Mouse (Mus musculus) adrenal gland, postnatal 10 days (tissue): ENCODE results near the gene Pla2g4f. TPM values are rescaled to one million over a fixed set of nuclear protein-coding genes. Genes with fewer than 3 reads are reported as not detected.

ENCODE experiments used
- DNase-seq: peaks from one replicate; pipeline ENCODE4 v3.0.0; 2021; ENCODE audit warnings: mixed read lengths
- long read RNA-seq, 2 experiments: library from polyadenylated mRNA; stranded (forward); transcript quantifications; one replicate each; pipeline ENCODE4 v2.0.0; 2021
- total RNA-seq, 2 experiments: library from RNA; stranded (reverse); gene quantifications; 2 replicates each; pipeline ENCODE4 v1.2.3; 2021

The Pla2g4f gene
- total RNA-seq: under 1 TPM in 1 of 2 experiments, not detected in 1; 0.12 TPM
- long read RNA-seq, experiment 1, partial matches to known transcripts: 0 of 1 reads
- long read RNA-seq, experiment 1, other reads (novel, unspliced or antisense): 1 of 1 reads
- long read RNA-seq, experiment 2: 0 reads

- DNase-seq: peak; percentile 31
These were observed at the start of gene Pla2g4f for GRCm38 (mm10) chr2:120313976-120314375. Gene Pla2g4f, minus strand, starts transcription at chr2:120314165.

GRCm38 (mm10) chr2:120360425-120360824 is 46.5 kb upstream of the Pla2g4f start:
- no peak for DNase-seq

GRCm38 (mm10) chr2:120352682-120353646 is 39.0 kb upstream of the Pla2g4f start, which contains the start of gene Vps39:
Gene Vps39, minus strand, starts transcription at chr2:120353137.
- DNase-seq: peak; percentile 92

GRCm38 (mm10) chr2:120351321-120351720 is 37.4 kb upstream of the Pla2g4f start:
- DNase-seq: no peak

- peak; percentile 8 for DNase-seq
These were observed 34.2 kb upstream of the Pla2g4f start for GRCm38 (mm10) chr2:120348120-120348519.

- DNase-seq: no peak
These were observed 27.8 kb upstream of the Pla2g4f start for GRCm38 (mm10) chr2:120341741-120342140.

- no peak for DNase-seq
These were observed 23.9 kb upstream of the Pla2g4f start for GRCm38 (mm10) chr2:120337886-120338285.

- no peak for DNase-seq
These were observed 17.6 kb upstream of the Pla2g4f start for GRCm38 (mm10) chr2:120331575-120331974.

GRCm38 (mm10) chr2:120315077-120315476 is 1.1 kb upstream of the Pla2g4f start:
- no peak for DNase-seq

GRCm38 (mm10) chr2:120314487-120314886 is 522 bp upstream of the Pla2g4f start:
- no peak for DNase-seq

GRCm38 (mm10) chr2:120312276-120312825 is 1.6 kb downstream of the Pla2g4f start:
- no peak for DNase-seq

- no peak for DNase-seq
These were observed 9.9 kb downstream of the Pla2g4f start for GRCm38 (mm10) chr2:120304113-120304512.

GRCm38 (mm10) chr2:120301076-120301475 is 12.9 kb downstream of the Pla2g4f start:
- no peak for DNase-seq

GRCm38 (mm10) chr2:120299866-120300265 is 14.1 kb downstream of the Pla2g4f start:
- DNase-seq: no peak

GRCm38 (mm10) chr2:120296160-120296559 is 17.8 kb downstream of the Pla2g4f start:
- DNase-seq: no peak

- DNase-seq: peak; percentile 31
These were observed 22.4 kb downstream of the Pla2g4f start for GRCm38 (mm10) chr2:120291471-120292078.

- no peak for DNase-seq
These were observed 25.0 kb downstream of the Pla2g4f start, which contains the start of gene Pla2g4d for GRCm38 (mm10) chr2:120288995-120289394. Gene Pla2g4d, minus strand, starts transcription at chr2:120289197.

GRCm38 (mm10) chr2:120288401-120288800 is 25.6 kb downstream of the Pla2g4f start:
- no peak for DNase-seq

- no peak for DNase-seq
These were observed 28.3 kb downstream of the Pla2g4f start for GRCm38 (mm10) chr2:120285639-120286038.

GRCm38 (mm10) chr2:120284705-120285104 is 29.3 kb downstream of the Pla2g4f start:
- no peak for DNase-seq

GRCm38 (mm10) chr2:120284094-120284493 is 29.9 kb downstream of the Pla2g4f start:
- DNase-seq: peak; percentile 51

GRCm38 (mm10) chr2:120283550-120283949 is 30.4 kb downstream of the Pla2g4f start:
- DNase-seq: peak; percentile 63

GRCm38 (mm10) chr2:120281221-120281620 is 32.7 kb downstream of the Pla2g4f start:
- no peak for DNase-seq
